Mouse (Mus musculus) layer of hippocampus, adult 8-10 months (tissue): Measurements from ENCODE around the gene Cwf19l1. TPM values are rescaled to one million over a fixed set of nuclear protein-coding genes. Genes with fewer than 3 reads are reported as not detected.
"Not testable (repeated sequence)": the region's sequence is repeated elsewhere in the genome, so short reads cannot be mapped to it uniquely, and the experiment has no call there.

Experiments
- DNase-seq, 2 experiments: peaks; one replicate each; pipeline ENCODE4 v3.0.0; 2022; ENCODE audit warnings: low spot score in 2 of 2
- total RNA-seq, 4 experiments: library from RNA; stranded (reverse); gene quantifications; 2 replicates each; pipeline ENCODE4 v1.2.4; 2022

The Cwf19l1 gene
- 10 to 100 TPM; 19.1 to 21.2 (median 19.9) TPM for total RNA-seq

DNA sequence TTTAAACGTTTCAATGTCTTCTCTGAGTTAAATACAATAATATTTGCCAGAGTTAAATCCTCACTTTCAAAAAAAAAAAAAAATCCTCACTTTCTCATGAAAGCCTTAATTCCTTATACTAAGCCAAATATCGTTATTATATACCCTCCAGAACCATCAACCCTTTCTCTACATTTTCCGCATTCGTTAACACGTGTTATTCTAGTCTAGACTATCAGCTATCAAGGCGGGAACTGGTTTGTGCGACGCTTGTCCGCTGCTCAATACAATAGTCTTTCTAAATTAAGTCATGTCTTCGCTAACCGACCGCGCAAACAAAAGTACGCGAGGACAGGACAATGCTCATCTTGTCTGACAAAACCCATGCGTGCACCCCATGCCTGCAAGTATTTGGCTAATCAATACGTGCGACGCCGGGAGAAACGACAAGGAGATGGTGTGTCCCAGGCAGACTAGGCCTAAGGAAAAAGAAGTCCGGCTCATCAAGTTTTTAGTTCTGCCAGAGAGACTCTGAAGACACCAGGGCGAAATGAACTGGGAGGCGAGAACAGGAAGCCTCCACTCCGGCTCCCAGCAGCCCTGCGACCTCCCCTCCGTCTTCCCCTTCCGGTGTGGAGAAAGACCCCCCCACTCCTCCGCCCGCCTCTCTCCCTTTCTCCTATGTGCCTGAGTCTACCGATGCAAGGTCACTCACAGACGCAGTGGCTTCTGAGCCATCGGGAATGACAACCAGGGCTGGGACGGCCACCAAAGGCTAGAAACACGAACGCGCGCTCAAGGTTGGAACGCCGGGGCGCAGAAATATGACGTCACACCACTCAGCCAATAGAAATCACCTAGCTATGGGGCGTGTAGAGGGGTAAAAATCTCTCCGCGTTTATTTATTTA is at the start of gene Cwf19l1:
Gene Cwf19l1, minus strand, starts transcription at position 805 of the 888 bp plus-strand sequence.
- peak; percentile 86 to 91 for DNase-seq

DNA sequence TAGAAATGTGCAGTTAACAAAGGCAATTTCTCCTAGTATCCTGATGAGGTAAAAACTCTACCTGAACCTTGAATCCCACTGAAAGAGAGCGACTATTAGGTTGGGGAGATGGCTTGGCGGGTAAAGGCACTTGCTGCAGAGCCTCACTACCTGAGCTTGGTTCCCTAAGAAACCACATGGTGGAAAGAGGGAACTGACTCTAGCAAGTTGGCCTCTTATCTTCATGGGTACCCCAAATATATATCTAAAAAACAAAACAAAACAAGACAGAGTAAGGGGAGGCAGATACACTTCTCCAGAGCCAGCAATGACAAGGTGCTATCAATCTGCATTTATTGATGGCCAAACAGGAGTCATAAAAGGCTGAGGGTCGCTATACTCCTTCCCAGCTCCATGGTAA is 48.3 kb upstream of the Cwf19l1 start:
- DNase-seq, result no peak

DNA sequence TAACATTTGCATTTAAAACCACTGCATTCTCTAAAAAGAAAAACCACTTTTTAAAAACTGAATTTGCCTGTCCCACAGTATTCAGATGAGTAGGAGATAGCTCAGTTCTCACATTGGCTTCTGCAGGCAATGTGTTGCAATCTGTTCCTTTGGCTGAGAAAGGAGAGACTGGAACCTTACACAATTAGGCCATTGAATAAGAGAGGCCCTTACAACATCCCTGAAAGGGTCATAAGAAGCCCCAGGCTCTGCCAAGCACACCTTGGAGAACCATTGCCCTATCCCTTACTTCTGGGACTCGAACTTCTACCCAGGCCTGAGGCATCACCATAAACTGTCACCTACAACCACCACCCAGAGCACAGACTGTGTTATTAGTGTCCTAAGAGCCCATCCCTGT is 44.8 kb upstream of the Cwf19l1 start:
- no peak for DNase-seq

DNA sequence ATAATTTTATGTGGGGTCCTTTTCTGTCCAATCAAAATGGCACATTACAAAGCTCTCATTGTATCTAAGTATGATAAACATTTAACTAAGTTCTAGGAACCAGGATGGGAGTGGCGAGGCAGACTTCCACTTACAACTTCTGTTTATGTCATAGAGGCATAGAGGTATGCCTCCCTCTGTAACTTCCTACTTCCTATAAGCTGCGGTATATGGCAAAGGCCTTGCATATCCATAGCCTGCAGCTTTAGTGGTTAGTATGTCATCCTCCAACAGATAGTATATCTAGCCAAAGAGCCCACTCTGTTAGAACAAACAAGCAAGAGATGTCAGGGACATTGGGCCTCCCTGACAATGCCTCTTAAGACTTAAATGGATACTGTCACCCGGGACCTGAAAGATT is 41.1 kb upstream of the Cwf19l1 start:
- DNase-seq, result no peak

DNA sequence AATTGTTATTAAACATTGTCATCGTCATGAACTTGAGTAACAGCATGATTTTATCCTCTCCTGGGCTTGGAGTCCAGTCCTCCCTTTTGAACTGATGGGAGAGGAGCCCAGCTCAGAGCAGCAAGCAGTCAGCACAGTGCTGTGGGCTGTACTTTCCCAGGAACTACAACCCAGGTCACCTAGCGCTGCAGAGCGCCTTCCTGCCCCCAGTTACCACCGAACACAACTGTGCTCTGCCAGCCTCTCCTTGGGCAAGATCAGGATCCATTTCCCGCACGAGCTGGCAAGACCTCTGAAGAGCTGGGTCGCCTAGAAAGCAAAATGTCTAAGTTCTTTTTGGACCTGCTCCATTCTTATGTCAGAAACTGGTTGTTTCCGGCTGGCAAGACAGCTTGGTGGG is 39.2 kb upstream of the Cwf19l1 start:
- no peak for DNase-seq

DNA sequence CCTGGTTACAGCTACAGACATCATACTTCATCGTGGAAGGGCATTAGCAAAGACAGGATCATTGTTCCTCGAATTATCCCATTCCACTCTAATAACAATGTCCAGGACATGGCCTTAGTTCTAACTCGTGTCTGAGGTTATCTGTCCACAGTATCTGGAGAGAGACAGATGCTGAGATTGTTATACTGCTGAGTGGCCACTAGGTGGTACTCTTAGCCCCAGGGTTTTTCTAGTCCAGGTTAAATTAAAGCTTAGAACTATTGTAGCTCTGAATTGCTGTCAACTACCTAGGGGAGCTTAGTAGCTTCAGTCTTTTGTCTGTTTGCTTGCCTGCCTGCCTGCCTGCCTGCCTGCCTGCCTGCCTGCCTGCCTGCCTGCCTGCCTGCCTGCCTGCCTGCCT is 25.8 kb upstream of the Cwf19l1 start:
- no peak for DNase-seq

DNA sequence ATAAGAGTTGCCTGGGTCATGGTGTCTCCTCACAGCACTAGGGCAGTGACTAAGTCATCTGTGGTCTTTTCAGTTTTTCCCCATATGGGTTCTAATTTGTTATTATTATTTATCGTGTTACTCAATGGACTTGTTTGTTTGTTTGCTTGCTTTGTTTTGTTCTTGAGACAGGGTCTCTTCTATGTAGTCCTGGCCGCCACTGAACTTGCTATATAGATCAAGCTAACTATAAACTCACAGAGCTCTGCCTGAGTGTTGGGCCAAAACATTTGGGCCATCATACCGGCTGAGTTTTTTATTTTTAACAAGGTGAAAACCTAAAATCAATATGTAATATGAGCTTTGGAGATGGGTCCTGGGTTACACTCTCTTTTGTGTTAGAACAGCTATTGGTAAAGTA is 23.7 kb upstream of the Cwf19l1 start:
- no peak for DNase-seq

DNA sequence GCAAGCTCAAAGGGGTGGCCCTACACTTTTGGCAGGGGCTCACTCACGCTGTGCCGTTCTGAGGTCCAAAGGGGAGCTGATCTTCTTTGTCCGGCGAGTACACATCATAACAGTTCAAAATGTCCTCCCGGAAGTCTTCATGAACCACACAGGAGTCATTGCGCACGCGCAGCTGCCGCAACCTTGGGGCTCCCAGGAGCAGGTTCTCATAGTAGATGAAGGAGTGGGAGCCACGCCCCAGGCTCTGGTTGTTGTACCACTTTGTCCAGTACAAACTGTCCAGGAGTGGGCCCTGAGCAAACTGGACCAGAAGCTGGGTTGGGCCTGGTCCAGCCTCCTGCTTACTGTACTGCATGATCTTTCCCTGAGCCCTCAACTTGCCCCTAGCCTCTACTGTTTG is 21.3 kb upstream of the Cwf19l1 start:
- no peak for DNase-seq

DNA sequence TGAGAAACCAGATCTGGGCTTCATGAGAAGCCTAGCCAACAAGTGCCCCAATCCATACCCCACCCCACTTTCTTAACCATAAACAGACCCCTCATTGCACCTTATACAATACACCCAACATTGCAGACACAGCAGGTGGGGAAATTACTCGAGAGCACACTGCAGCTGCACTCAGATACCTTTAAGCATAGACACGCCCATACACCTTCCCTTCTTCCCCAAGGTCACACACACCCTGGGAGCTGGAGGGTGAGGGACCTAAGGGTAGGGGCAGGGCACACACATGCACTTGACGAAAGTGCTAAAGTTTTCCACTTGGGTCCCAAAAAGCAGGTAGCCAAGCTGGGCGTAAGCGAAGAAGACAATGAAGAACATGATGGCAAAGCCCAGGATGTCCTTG is 18.1 kb upstream of the Cwf19l1 start:
- no peak for DNase-seq

DNA sequence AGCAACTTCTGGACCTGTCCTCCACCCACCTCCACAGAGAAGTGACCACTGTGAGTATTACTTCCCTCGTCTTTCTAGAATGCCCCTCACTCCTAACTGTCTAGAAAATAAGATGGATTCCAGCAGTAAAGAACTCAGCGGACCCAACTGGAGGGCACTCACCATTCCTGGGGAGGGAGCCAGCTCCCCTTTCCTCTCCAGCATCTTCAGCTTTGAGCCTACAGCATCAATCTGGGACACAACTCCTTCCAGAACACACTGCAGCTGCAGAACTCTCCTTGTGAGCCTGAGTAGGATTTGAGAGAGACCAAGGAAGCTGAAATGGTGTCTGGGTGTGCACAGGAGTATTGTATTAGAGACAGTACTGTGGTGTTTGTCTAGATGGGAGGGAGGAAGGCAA is 13.3 kb upstream of the Cwf19l1 start:
- DNase-seq, result no peak

DNA sequence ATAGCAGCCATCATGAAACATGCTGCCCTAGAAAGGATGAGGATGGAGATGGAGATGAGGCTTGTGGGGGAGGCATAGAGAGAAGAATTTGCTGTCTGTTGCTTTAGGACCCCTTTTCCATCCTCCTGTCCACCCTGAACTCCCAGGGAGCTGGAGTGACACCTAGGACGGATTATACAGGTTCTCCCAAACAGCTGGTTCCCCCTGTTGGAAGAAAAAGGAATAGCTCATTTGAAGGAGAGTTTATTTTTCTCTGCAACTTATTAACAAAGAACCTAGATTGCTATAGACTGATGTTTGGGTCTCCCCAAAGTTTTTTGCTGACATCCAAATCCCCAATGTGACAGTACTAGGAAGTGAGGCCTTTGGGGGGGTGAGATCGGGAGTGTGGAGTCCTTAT is 12.7 kb upstream of the Cwf19l1 start:
- no peak for DNase-seq

DNA sequence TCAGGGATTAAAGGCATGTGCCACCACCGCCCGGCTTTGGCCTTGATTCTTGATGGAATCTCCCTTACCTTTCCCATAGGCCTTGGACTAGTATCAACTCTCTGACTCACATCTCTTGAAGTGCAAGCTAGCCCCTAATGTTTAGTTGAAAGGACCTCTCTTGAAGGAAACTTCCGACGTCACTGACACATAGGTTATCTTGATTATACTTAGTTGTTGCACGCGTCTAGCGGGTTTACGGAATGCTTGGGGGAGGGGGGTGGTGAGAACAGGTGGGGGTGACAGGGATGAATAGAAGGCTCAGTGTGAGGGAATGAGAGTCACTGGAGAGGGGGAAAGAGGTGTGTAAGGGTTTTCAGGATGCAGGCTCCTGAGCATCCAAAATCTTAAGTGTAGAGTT is 11.3 kb upstream of the Cwf19l1 start:
- DNase-seq, result no peak

DNA sequence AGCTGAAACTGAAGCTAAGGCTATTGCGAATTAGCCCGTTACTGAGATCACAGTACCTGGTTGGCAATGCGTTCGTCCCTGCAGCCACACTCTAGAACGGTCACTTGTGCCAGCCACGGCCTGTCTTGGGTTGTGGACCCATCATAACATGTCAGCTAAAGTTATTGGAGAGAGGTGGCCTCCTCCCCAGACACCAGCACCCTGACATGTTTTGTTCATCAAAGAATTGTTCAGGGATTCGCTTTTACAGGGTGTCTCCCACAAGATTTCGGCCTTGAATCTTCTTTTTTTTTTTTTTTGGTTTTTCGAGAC is 10.8 kb upstream of the Cwf19l1 start:
- DNase-seq, result no peak

DNA sequence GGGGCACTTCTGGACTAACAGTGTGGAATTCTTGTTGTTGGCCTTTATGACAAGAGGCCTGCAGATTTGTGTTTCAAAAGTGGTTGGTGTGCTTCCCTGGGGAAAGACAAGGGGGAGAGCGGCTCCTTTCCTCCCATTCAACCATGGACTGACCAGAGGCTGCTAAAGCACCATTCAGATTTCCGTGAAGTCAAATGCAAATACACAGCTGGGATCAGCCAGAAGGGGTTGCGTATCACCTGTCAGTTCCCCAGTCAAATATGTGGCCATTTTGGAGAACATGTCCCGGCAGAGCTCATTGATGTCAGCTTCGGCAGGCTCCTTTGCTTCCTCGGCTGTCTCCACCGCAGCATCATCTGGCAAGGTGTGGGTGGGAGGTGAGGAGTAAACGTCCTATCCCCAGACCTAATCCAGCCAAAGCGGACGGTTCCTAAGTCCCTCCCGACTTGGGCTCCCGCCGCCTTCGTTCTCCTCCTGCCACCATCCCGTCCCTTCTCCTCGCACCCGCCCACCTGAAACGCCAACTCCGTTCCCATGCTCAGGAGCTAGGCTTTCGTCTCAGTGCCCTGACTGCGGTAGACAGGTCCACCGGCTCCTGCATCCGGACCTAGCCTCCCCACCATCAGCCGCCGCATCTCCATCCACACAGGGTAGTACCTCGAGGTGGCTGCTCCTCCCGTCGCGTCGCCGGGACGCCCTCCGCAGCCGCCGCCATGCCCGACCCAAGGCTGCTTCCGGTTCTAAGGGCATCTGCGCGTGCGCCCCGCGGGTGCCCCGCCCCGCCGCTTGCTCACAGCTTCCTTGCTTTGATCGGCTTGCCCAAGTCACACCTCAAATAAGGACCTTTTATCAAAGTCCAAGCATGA is 10.3 kb upstream of the Cwf19l1 start, which contains the start of gene Bloc1s2:
Gene Bloc1s2, minus strand, starts transcription at position 745 of the 866 bp plus-strand sequence.
- DNase-seq, result peak; percentile 78 to 89

DNA sequence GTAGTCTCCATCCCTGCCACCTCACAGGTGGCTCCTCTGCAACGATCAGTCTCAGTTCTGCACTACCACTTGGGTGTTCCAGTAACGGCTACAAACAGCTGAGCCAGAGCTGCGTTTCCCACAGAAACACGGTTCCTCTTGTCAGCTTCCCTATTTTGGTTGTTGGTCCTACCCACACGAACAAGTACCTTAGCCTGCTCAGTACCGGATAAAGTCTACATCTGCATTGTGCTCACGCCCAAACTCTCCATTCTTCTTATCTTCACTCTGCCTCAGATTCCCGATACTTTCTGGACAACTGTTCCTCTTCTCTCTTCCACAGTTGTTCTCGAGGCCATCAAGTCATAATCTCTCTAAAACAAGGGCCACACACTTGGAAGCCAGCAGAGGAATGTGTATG is 8.7 kb upstream of the Cwf19l1 start:
- DNase-seq, result no peak

DNA sequence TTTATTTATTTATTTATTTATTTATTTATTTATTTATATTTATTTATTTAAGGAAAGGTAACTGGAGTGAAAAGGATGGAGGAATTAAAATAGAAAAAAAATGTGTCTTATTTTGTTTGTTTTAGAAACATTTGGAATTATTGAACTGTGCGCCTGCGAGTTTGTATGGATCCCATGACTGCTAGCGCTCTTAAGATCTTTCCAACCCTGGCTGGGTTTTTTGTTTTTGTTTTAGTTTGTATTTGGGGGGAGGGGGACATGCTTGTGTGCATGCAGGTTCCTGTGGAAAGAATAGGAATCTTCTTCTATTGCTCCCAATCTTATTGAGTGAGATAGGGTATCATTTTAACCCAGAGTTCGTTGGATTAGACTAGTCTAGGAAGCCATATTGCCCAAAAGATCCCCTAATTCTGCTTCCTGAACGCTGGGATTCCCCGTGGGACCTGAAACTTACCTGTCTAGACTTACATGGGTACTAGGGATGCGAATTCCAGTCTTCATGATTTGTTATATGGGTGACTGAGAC is 347 bp upstream of the Cwf19l1 start:
- no peak for DNase-seq

DNA sequence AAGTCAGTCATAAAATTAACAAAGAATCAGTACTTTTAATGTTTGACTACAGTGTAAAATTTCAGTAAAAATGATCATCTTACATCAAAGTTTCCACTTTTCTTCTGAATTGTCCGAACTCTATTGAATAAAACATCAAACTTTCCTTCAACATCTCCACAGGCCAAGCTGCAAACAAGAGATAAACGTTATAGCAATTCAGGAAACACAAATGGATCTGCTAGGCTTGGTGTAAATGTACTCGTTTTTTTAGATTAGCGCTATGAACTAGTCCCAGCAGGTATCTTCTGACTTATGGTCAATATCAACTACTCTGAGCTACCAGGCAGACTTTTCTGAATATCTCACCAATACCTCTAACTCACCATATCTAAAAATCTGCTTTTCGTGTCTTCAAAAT is 2.8 kb downstream of the Cwf19l1 start:
- DNase-seq, result no peak

DNA sequence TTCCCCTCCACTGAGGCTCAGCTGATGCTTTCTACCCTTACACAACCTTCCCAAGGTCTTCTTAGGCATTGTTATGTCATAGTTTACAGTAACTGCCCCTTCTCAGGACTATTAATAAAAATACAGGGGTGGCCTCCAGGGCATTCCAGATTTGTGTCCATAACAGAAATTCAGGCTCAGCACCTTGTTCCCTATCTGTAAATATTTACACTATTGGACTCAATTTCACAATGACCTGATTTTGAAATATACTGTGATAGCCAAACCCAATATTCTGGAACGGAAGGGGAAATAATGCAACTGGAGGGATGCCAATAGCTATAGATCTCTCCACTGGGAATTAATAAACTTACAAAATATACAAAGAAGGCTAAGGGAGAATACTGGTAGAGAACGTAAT is 7.1 kb downstream of the Cwf19l1 start:
- DNase-seq, result no peak

DNA sequence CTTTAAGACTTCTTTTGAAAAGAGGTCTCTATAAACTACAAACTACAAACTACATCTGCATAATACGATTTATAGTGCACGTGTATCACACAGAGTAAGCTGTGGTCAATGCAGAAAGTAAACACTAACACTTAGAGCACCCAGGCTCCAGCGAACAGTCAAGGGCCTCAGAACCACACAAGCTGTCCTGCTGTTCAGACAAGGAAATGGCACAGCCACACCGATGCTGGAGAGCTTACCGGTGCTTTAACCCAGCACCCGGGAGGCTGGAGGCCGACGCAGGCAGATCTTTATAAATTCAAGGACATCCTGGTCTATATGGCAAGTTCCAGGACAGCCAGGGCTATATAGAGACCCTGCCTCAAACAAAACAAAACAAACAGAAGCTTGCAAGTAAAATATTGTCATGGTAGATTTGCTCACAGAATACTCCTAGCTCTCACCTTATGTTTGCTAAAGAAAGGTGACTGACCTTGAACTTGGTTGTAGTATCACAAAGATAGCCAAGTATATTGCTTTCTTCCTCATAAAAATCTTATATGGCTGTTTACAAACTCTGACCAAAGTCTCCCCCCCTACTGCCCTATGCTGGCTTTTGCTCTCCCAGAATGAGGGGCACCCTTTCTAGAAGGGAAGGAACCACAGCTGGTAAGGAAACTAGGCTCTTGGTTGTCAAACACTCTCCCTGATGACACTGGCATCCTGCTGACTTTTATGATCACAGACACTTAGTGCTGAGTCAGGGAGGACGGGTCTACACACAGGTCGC is 7.8 kb downstream of the Cwf19l1 start:
- no peak for DNase-seq

DNA sequence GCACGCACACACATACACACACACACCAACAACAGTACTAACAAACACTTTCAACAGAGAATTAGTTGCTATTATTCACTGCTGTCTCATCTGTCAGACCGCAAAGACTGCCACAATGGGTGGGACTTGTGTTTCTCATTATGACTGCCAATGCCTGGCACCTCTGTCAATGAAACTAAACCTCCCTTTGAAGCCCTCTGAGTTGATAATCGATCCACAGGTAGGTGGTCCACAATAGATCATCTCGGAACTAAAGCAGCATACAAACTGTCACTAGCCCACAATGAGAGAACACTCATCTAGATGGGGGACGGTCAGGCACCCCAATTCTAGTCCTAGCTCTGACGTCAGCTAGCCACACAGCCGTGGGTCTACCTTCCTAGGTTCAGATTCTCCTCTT is 14.5 kb downstream of the Cwf19l1 start:
- DNase-seq, result no peak

DNA sequence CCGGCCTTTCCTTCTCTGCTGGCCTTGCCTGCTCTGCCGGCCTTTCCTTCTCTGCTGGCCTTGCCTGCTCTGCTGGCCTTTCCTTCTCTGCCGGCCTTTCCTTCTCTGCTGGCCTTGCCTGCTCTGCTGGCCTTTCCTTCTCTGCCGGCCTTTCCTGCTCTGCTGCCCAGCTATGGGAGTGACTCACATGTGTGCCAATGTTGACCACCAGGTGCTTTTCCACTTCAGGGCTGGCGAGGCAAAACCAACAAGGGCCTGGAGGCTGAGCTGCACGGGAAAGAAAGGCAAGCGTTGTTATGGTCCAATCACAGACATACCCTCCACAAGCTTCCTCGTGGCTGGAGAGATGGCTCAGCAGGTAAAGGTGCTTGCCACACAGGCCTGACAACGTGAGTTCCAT is 15.0 kb downstream of the Cwf19l1 start:
- DNase-seq, result not testable (repeated sequence)

DNA sequence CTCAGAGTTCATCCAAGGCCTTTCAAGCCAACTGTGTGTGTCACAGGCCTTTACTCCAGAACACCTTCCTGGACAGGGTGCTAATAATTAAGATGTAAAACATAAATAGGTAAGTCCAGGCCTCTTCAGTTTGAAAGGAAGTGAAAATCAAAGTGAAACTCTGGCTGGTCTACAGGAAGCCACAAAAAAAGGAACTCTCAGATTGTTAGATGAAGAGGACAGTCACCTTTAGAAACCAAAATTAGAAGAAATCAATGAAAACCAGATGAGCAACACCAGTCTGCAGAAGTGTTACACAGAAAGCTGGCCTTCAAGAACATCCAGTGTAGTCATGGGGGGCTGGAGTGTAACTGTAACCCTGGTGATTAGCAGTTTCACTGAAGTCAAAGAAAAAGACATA is 17.9 kb downstream of the Cwf19l1 start:
- DNase-seq, result no peak
